Mouse (Mus musculus): ENCODE measurements around the gene Ucn2.

DNA sequence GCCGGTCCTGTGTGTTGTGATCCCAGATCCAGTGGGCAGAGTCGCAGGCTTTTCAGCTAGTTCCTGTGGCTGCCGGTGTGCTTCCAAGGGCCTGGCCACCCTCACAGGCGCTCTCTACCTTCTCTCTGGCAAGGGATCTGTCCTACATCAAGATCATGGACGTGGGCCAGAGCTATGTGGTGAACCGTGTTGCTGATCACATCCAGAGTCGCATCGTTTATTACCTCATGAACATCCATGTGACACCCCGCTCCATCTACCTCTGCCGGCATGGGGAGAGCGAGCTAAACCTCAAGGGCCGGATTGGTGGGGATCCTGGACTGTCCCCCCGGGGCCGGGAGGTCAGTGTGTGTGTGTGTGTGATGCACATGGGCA lies 24.5 kb downstream of the Ucn2 start:
- no peak for TF ChIP-seq CTCF (IDR thresholded peaks at IDR 0.05; ENCODE audit: low read depth)
- TF ChIP-seq EP300 (IDR thresholded peaks at IDR 0.05; ENCODE audit: low read depth) = no peak
